Mouse (Mus musculus) erythroblast, embryonic 14.5 days (primary cell): ENCODE results near the gene Cd3eap.

Experiments
- GATA1 ChIP-seq: IDR thresholded peaks from 2 replicates; pipeline ENCODE4 v1.6.1; 2012; ENCODE audit warnings: low read length, inconsistent platforms, mixed read lengths
- TAL1 ChIP-seq: IDR thresholded peaks from 3 replicates; pipeline ENCODE4 v1.6.1; 2012; ENCODE audit warnings: low read length, inconsistent platforms, mixed read lengths

- TF ChIP-seq TAL1, result no peak
- TF ChIP-seq GATA1, result no peak
Observed at GRCm38 (mm10) chr7:19316451-19317161, 42.7 kb downstream of the Cd3eap start.
